Mouse (Mus musculus): ENCODE measurements around the gene Heca. TPM values are rescaled to one million over a fixed set of nuclear protein-coding genes. Genes with fewer than 3 reads are reported as not detected.
"Not testable (repeated sequence)": the region's sequence is repeated elsewhere in the genome, so short reads cannot be mapped to it uniquely, and the experiment has no call there.

The Heca gene
- polyA plus RNA-seq, 1 experiment from 2014 or later, result 6.7 TPM

DNA sequence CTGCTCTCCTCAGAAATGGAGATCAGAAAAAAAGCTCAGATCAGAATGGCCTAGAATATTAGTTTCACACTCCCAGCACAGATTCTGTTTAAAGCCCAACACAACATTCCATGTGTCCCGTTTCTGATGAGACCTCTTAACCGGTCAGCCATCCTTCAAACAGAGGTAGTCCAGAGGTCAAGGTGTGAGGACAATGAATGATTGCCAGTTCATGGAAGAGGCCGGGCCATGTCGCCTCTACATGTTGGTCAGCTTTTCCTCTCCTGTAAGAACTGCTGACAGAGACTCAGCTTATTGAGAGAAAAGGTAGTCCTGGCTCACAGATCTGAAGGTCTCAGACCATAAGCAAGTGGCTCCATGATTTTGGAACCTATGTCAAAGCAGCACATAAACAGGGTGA is 118.7 kb downstream of the Heca start:
- Histone ChIP-seq H3K36me3 (ENCODE audit: control insufficient read depth, insufficient read depth, low read length) (no peaks in the 10 kb centered on the region), H3K9ac (replicated peaks; ENCODE audit: low read depth, low read length) (no peak overlapping the region), H3K4me3 (ENCODE audit: low read depth, low read length) (no peak overlapping the region), H3K4me1 (ENCODE audit: control insufficient read depth, insufficient read depth, low read length) (no peaks in the 10 kb centered on the region), H3K9me3 (ENCODE audit: control insufficient read depth, low read depth, low read length) (no peaks in the 10 kb centered on the region), H3K27me3 (ENCODE audit: control insufficient read depth, insufficient read depth, low read length) (no peaks in the 10 kb centered on the region), H3K27ac (ENCODE audit: low read length) (no peak overlapping the region), H3K4me2 (replicated peaks; ENCODE audit: low read depth, low read length) (no peak overlapping the region)
- WGBS, result 55% methylated on average over 4 of the region's 4 CpGs
- ATAC-seq (ENCODE audit: insufficient number of reproducible peaks, insufficient read depth, low FRiP score, low read depth), result no peak

GRCm38 (mm10) chr10:17827391-17827790 is 120.5 kb downstream of the Heca start:
- Histone ChIP-seq H3K27ac (ENCODE audit: low read length) (no peak overlapping the region), H3K4me3 (ENCODE audit: low read depth, low read length) (no peak overlapping the region), H3K9ac (replicated peaks; ENCODE audit: low read depth, low read length) (no peak overlapping the region), H3K4me2 (replicated peaks; ENCODE audit: low read depth, low read length) (peak overlapping the region; percentile 27; the same call in 1 of the 2 replicates), H3K9me3 (ENCODE audit: control insufficient read depth, low read depth, low read length) (no peaks in the 10 kb centered on the region), H3K4me1 (ENCODE audit: control insufficient read depth, insufficient read depth, low read length) (no peaks in the 10 kb centered on the region), H3K36me3 (ENCODE audit: control insufficient read depth, insufficient read depth, low read length) (no peaks in the 10 kb centered on the region), H3K27me3 (ENCODE audit: control insufficient read depth, insufficient read depth, low read length) (no peaks in the 10 kb centered on the region)
- ATAC-seq (ENCODE audit: insufficient number of reproducible peaks, insufficient read depth, low FRiP score, low read depth), result no peak
- WGBS, result 4% methylated on average over 12 of the region's 12 CpGs

- H3K27me3 ChIP-seq (ENCODE audit: control insufficient read depth, insufficient read depth, low read length); ATAC-seq (ENCODE audit: insufficient number of reproducible peaks, insufficient read depth, low FRiP score, low read depth); H3K9ac ChIP-seq (replicated peaks; ENCODE audit: low read depth, low read length); H3K4me1 ChIP-seq (ENCODE audit: control insufficient read depth, insufficient read depth, low read length); H3K36me3 ChIP-seq (ENCODE audit: control insufficient read depth, insufficient read depth, low read length); H3K27ac ChIP-seq (ENCODE audit: low read length); H3K4me2 ChIP-seq (replicated peaks; ENCODE audit: low read depth, low read length); H3K4me3 ChIP-seq (ENCODE audit: low read depth, low read length); H3K9me3 ChIP-seq (ENCODE audit: control insufficient read depth, low read depth, low read length): not testable (repeated sequence)
- 87% methylated on average over 7 of the region's 7 CpGs for WGBS
Observed at GRCm38 (mm10) chr10:17820422-17820821, 127.4 kb downstream of the Heca start.

Other genes with a start within 250 kb of the Heca start
- gene Cited2, start 224.8 kb downstream of the Heca start, polyA plus RNA-seq (2014; fragmentation: Nextera tagmentation; extraction: Ambion mirVana), result 32.9 and 38.3 TPM in 2 replicates
- gene Txlnb, start 151.8 kb downstream of the Heca start, polyA plus RNA-seq (2014; fragmentation: Nextera tagmentation; extraction: Ambion mirVana), result 0.77 and 1.2 TPM in 2 replicates
- 178 and 186 TPM in 2 replicates for gene Abracl, start 75.2 kb upstream of the Heca start, polyA plus RNA-seq (2014; fragmentation: Nextera tagmentation; extraction: Ambion mirVana)
- gene Reps1, start 107.8 kb upstream of the Heca start, polyA plus RNA-seq (2014; fragmentation: Nextera tagmentation; extraction: Ambion mirVana), result 20.7 and 26.7 TPM in 2 replicates